Comparison of ENCODE assay signal across 19 mouse cellular contexts in genomic region chr12:111524883-111525282, GRCm38 (mm10). TPM values are rescaled to one million over a fixed set of nuclear protein-coding genes. Genes with fewer than 3 reads are reported as not detected.
DNase-seq lines count a peak whose midpoint lies in the region; ATAC-seq lines count a peak whose summit lies in the region.
"Had no signal": no experiment of that assay in that cellular context is flagged by ENCODE, and none has a peak within 500 bp of the region (broad histone marks: within the 10 kb centered on the region; RNA-seq: fewer than 3 reads in every experiment).

No protein-coding gene starts in this region.

- ATAC-seq in monocyte, adult 5-6 weeks (replicated peaks; ENCODE audit: insufficient number of reproducible peaks, low FRiP score, low TSS enrichment, poor library complexity, severe bottlenecking), result peak; percentile 75
- ATAC-seq: forebrain, embryonic 13.5 days; hindbrain, embryonic 16.5 days; intestine, embryonic 15.5 days had no signal

- DNase-seq in adrenal gland, adult 2 months, result peak; percentile 39
- no peak for DNase-seq in adrenal gland, postnatal 14 days
- peak; percentile 17 to 57 for DNase-seq in lung, adult 18-20 months
- no peak for DNase-seq in lung, postnatal 10 days
- DNase-seq in fat pad, adult 2 months (ENCODE audit: extremely low read depth, low read depth, low spot score), result peak; percentile 62
- no peak for DNase-seq in urinary bladder, adult 2 months (ENCODE audit: low spot score)
- no peak for DNase-seq in layer of hippocampus, postnatal 36 days
- DNase-seq: adrenal gland, postnatal 36 days; cerebellum, adult 11 months; cerebellum, postnatal 10 days; gastrocnemius, adult 2 months; kidney, adult 9 months; kidney, postnatal 36 days; thymus, adult 2 months; thymus, postnatal 4 days had no signal

RNA-seq across cellular contexts. Expression of gene Eif5, which starts 12.9 kb away (rescaled TPM):
- 100 to 1,000 TPM; 327 to 470 TPM for total RNA-seq in adrenal gland, adult 2 months (2021)
- polyA plus RNA-seq in adrenal gland, adult 2 months (2012; rRNA removed), result 210 and 254 TPM in 2 replicates
- total RNA-seq in adrenal gland, postnatal 14 days (2021), result 334 and 370 TPM in 2 replicates
- total RNA-seq in monocyte, adult 5-6 weeks (2017), result 371 to 483 TPM (median 423 TPM) in 3 replicates
- 139 and 141 TPM in 2 replicates for polyA plus RNA-seq in urinary bladder, adult 2 months (2012; rRNA removed)
- total RNA-seq in layer of hippocampus, postnatal 36 days (2021), result 100 to 1,000 TPM; 230 to 261 TPM

RNA-seq across cellular contexts. Expression of gene Gm266, which starts 39.3 kb away (rescaled TPM):
- total RNA-seq in adrenal gland, adult 2 months (2021), result under 1 TPM in 1 of 2 experiments, not detected in 1; 0.23 TPM
- polyA plus RNA-seq in adrenal gland, adult 2 months (2012; rRNA removed), result 0.10 and 1.2 TPM in 2 replicates
- 0.60 TPM in 1 of 2 replicates, not detected in the other for total RNA-seq in adrenal gland, postnatal 14 days (2021)
- total RNA-seq in monocyte, adult 5-6 weeks (2017), result not detected in 3 replicates
- polyA plus RNA-seq in urinary bladder, adult 2 months (2012; rRNA removed), result 5.9 and 6.7 TPM in 2 replicates
- 1 to 10 TPM; 5.5 to 7.8 TPM for total RNA-seq in layer of hippocampus, postnatal 36 days (2021)

RNA-seq across cellular contexts. Expression of gene Mark3, which starts 49.4 kb away (rescaled TPM):
- total RNA-seq in adrenal gland, adult 2 months (2021), result 10 to 100 TPM; 83.2 to 95.9 TPM
- 33.5 and 35.8 TPM in 2 replicates for polyA plus RNA-seq in adrenal gland, adult 2 months (2012; rRNA removed)
- 98.3 and 98.5 TPM in 2 replicates for total RNA-seq in adrenal gland, postnatal 14 days (2021)
- total RNA-seq in monocyte, adult 5-6 weeks (2017), result 92.2 to 123 TPM (median 92.7 TPM) in 3 replicates
- 56.1 and 59.8 TPM in 2 replicates for polyA plus RNA-seq in urinary bladder, adult 2 months (2012; rRNA removed)
- total RNA-seq in layer of hippocampus, postnatal 36 days (2021), result 100 to 1,000 TPM; 106 to 122 TPM

Comparison
In these comparisons a context has a peak if more than half of its experiments do, and no peak if none do; other contexts are left out.
1. DNase-seq: peak in adrenal gland, adult 2 months (single experiment), lung, adult 18-20 months (2 of 2) and fat pad, adult 2 months (single experiment); none in adrenal gland, postnatal 14 days (single experiment), lung, postnatal 10 days (single experiment), urinary bladder, adult 2 months (single experiment) and layer of hippocampus, postnatal 36 days (0 of 2).